Mouse (Mus musculus) megakaryocyte, embryonic 14.5 days (primary cell): ENCODE data around the gene Bcl2.

Experiments used
- FLI1 ChIP-seq: IDR thresholded peaks from 2 replicates; pipeline ENCODE4 v1.6.1; 2012; ENCODE audit warnings: low read length, inconsistent platforms, mixed read lengths
- GATA1 ChIP-seq: IDR thresholded peaks from 3 replicates; pipeline ENCODE4 v1.6.1; 2012; ENCODE audit warnings: mixed read lengths, low read length, inconsistent platforms, borderline replicate concordance

DNA sequence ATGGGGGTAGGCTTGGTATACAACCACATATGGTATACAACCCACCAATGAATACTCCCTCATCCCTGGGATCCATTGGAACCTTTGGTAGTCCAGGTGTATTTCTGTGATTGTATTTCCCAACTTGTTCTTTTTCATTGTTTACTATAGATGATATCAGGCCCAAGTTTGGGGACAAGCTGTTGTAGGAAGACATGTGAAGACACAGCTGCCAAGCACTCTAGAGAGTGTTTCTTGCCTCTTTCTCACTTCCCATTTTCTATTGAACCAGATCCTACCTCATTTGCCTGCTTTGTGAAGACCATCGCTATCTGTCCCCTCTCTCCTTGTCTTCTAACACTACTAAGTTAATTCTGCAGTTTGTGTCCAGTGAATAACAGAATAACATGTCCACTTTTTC lies 143.2 kb downstream of the Bcl2 start:
- TF ChIP-seq GATA1: no peak
- no peak for TF ChIP-seq FLI1
